Mouse (Mus musculus) 3T3-L1 (cell line): ENCODE data around the gene Slf2.

Experiments used
- DNase-seq: peaks from one replicate; pipeline ENCODE4 v3.0.0-alpha.2; 2015; ENCODE audit warnings: low read depth, low spot score

Gene Slf2

DNA sequence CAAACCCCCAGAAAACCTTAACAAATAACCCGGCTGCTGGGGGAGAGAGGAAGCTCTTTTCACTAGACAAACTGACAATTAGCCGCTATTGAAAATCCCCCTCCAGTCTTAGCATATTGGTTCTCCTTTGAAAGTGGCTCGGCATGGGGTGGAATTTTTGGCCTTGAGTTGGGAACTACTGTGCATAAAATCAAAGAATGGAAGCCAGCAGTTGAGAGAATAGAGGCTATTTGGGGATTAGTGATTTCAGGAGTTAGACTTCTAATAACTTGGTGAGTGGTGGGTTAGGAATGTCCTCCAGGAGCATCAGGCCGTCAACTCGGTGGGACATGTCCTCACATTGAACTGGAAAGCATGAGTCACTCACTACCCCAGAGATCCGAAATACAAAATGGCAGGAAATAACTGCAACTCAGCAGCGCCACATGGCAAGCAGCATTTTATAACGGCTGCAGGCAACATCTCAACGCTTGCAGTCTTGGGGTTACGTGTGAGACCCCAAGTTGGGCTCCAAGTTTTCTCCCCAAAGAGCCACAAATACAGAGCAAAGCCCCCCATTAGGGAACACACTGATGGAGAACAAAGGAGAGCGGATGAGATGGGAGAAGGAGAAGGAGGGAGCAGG, 22.0 kb upstream of the Slf2 start:
- peak; percentile 85 for DNase-seq

DNA sequence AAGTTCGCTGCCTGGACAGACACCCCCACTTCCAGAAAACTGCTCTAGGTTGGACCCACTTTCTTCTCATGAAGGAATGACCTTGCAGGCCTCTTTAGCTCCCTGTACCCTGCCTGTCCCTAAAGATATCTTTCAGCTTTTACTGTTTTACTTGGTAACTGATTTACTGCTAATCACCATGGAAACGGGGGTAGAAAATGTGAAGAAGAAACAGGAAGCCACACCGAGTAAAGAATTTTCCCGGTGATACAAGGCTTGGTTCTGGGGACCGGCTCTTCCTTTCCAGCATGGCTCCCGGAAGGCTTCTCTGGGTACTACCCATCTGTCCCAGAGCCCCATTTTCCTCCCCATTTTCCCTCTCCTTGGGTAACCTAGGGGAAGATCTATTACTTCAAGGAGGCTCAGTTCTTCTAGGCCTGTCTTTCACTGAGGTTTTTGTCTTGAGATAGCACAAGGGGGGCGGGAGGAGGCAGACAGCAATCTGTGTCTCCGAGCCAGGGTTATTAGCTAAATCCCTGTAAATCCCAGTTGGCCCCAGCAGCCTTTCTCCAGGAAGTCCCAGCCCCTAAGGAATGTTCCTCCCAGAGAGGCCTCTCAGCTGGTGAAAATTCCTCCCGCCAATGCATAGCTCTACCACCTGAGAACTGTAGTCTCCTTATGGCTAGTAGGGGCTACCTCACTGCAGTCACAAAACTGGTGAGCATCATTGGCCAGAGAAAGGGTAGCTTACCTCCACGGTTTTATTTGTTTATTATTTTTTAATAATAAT, 16.3 kb upstream of the Slf2 start:
- peak; percentile 35 for DNase-seq

DNA sequence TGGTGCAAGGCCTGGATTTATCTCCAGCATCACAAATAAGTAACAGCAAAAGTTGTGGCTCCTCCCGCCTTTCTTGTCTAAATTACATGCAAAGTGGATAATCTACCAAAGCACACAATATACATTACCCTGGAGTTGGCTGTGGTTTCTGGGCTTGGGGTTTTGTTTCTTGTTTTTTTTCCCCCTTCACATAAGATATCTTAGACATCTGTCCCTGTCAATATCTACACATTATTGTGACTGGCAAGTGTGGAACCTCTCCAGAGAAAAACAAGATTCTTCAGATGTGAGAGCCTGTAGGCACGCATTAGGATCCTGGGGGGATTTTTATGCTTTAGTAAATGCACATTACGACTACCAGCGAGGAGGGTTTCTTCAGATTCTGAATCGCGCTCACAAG, 12.8 kb upstream of the Slf2 start:
- no peak for DNase-seq

DNA sequence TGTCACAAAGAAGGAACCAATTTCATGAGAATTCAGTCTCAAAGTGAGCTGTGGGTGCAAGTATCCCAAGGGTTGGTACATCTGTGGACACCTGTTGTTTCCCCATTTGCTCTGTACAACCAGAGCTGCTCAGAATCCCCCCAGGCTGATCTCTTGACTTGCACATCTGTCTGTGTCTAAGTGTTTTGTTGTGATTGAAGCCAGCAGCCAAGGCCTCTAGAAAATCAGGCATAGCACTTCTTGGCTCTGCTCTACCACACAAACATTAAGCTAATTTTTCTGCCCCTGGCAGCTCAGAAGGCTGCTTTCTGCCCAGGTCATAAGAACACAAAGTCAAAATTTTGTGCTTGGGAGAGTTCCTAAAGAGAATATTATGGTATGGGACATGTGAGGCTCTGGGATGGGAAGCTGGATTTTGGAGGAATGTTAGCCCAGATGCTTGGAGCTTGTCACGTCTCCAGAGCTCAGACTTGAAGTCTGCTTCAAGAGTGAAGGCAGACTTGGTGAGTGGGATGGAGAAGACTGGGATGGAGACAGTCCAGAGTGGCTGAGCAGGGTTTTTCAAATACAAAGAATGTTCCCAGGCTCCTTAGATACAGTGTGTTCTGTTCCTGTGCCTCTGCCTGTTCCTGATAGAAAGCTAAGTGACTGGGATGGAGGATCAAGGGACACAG, 9.3 kb upstream of the Slf2 start:
- no peak for DNase-seq

DNA sequence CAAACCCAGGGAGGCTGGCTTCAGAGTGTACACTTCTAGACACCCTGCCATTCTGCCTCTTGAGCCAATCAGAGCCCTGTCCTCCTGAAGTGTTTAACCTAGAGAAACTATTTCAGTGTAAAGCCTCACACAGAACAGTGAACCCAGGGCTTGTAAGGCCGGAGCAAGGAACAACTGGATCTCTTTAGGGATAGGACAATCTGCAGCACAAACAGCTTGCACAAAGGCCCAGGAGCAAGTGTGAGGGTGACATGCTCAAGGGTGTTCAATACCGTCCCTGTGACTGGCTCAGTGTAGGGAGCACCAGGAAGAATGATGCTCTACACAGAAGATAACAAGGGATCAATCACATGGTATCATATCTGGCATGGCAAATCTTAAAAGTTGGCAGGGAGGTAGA, 8.4 kb upstream of the Slf2 start:
- DNase-seq: no peak

DNA sequence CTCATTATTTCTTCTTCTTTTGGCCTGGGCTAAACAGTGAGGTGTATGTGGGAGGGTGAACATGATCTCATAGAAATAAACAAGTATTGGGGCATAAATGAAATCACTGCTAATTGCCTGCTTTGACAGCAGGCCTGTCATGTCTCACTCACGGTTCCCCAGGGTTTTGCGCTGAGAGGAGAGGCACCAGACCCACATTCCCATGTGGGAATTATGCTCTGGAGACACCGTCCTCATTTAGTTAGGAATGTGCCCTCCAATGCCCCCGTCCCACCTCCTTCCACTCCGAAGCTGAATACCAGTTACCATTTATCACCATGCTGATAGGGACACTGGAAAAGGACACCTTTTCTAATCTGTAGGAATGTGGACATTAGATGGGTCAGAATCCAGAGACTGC, 6.3 kb upstream of the Slf2 start:
- no peak for DNase-seq

DNA sequence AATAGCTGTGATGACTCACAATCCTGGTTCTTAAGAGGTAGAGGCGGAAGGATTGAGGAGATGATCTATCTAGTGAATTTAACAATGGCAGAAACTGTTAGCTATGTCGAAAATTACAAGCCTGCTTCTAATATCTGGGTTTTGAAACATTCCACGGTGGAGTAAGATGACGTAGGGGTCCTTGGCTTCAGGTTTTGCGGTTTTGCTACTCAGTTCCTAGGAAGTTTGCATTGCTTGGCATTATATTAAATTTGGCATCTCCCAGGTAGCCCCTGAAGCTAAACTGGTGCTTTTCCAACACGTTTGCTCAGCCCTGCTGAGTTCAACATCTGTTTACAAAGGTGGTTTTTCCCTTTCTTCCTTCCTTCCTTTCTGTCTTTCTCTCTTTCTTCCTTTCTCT, 4.2 kb upstream of the Slf2 start:
- peak; percentile 77 for DNase-seq

DNA sequence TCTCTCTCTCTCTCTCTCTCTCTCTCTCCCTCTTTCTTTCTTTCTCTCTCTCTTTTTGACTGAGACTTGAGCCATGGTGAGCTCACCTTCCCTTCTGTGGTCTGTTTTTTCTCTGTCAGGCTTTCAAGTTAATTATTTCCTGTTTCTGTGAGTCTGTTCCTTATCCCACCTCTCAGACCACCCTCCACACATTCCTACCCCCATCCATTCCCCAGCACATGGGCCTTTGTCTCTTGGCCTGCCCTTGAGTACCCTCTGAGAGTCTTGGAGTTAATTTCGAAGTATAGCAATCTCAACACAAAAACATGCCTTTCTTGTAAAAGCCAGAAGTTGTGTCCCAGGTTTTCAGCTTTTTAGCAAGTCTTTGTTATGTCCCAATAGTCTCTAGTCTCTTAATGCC, 3.7 kb upstream of the Slf2 start:
- no peak for DNase-seq

DNA sequence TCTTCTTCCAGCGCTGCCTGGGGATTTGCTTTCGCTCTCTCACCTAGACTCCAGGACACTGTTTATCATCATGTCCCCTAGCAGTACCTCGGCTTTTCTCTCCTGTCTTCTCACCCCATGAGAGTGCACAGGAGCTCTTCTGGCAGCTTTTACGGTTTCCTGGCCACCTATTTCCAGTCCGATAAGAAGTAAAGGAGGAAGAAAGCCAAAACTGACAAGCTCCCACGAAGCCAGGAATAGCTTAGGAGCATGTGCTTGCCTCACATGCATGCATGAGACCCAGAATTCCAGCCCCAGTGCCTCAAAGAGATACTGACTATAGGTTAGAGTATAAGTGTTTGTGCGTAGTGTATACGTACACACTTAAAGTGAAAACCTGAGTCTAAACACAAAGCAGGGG, 2.8 kb upstream of the Slf2 start:
- no peak for DNase-seq

DNA sequence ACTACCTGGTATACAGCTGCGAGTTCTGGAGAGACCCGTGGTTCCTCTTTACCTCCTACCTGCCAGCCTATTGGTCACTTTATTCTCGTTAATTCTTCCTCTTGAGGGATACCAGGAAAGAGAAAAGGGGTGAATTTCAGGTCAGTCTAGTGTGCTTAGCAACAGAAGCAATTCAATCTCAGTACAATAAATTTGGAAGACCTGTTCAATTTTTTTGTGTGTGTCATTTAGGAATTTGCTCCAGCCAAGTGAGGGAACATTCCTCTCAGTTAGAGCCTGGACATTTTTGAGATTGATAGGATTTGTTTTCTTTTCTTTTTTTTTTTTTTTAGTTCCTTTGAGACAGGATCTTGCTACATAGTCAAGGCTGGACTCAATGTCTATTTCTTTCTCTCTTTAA, 1.7 kb upstream of the Slf2 start:
- DNase-seq: no peak

DNA sequence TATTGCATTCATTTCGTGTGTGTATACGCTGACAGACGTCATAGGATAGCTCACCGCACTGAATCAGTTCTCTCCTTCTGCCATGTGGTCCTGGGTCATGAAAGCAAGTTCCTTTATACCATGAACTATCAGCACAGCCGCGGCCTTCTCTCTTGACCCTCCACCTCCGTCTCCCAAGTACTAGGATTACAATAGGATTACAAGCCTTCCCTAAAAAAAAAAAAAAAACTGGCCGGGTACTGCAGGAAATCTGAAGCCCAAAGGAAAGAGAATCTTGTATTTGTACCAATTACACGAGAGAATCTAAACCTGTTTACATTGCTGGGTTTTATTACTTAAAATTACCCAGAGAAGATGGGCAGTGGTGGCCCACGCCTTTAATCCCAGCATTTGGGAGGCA, 1.3 kb upstream of the Slf2 start:
- DNase-seq: no peak

DNA sequence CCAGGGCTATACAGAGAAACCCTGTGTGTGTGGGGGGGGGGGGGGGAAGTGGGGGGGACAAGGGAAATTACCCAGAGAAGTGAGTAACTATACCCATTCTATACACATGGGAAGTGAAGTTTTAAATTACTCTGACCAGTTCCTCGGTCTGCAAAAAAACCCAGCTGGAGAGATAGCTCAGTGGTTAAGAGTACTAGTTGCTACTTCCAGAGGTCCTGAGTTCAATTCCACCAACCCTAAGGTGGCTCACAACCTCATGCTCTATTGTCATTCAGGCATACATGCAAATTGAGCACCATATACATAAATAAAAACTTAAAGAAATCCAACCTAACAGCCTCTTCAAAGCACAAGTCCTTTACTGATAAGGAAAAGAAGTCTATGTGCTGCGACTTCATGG, 829 bp upstream of the Slf2 start:
- peak; percentile 29 for DNase-seq

DNA sequence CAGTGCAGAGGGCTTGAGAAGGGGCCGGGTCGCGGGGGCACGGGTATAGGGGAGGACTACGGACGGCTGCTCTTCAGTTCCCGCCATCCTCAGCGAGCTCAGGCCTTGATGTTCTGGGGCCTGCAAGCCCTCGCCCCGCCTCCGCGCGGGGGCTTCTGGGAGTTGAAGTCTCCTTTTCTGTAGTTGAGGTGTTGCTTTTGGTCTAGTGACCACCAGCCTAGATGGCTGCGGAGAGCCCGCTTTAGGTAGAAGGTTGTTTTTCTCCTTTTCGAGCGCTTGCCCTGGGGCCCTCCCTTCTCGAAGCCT, 456 bp downstream of the Slf2 start:
- peak; percentile 95 for DNase-seq

DNA sequence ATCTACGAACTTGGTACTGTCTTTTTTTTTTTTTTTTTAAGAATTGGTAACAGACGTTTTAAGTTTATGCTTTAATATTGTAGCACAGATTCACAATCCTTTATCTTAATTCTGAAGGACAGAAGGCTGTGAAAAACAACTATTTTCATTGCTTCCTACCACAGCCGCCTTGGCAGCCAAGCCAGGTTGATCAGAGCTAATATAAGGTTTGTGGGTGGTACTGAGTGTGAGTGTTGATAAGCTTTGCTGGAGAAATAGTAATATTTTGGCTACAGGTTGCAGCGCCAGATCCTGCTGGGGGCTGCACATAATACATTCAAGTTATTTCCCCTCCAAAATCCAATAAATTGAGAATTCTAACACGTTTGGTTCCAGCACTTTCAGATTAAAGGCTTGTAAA, 1.1 kb downstream of the Slf2 start:
- DNase-seq: no peak

DNA sequence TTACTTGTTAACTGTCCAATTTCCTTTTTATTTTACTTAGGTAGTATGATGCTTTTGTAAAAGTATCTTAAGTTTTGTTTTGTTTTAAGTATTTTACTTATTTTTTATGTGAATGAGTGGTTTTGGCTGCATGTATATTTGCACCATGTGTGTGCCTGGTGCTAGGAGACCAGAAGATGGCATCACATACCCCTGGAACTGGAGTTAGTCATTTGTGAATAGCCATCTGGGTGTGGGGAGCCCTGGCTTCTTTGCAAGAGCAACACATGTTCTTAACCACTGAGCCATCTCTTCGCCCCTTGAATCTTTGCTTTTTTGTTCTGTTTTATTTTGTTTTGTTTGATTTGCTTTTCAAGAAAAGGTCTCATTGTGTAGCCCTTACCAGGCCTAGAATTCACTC, 2.2 kb downstream of the Slf2 start:
- DNase-seq: peak; percentile 59

DNA sequence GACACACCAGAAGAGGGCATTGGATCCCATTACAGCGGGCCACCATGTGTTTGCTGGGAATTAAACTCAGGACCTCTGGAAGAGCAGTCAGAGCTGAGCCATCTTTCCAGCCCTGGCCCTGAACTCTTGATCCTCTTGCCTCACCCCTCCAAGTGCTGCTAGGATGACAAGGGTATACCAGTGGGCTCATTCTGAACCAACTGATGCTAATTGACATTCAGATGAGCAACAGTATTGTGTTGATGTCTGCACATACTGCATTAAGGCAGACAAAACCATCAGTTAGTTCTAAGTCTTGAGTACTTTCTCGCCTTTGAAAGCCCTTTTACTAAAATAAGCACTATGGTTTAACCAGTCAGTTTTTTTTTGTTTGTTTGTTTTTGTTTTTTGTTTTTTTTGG, 28.7 kb downstream of the Slf2 start:
- no peak for DNase-seq

DNA sequence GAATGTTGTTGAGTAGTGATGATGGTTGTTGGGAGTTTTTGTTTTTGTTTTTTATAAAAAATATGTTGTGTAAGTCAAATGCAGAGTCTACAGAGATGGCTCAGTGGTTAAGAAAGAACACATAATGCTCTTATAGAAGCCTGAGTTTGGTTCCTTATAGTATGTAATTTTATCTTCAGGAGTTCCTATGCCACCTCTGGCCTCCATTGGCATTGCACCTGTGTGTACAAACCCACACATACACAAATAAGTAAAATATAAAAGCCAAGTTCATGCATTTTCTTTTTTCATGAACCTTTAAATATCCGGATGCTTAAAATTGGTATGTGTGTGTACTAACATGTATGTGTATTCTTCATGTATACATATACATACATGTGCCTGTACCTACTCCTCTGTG, 35.0 kb downstream of the Slf2 start:
- DNase-seq: peak; percentile 37

DNA sequence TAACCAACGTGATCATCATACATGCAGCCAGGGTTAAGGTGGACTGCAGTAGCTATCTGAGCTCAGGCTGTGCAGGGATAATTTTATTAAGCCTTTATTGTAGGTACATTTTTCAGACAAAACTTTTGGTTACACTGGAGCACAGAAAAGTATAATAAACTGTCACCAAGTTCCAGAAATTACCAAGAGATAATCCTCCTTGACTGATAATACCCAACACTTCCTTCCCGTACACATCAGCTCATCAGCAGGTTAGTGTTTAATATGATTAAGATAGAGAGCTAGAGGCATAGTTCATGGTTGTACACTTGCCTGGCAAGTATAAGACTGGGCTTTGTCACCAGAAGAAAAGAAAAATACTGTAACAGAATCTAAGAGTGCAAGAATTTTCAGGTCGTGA, 37.4 kb downstream of the Slf2 start:
- no peak for DNase-seq

DNA sequence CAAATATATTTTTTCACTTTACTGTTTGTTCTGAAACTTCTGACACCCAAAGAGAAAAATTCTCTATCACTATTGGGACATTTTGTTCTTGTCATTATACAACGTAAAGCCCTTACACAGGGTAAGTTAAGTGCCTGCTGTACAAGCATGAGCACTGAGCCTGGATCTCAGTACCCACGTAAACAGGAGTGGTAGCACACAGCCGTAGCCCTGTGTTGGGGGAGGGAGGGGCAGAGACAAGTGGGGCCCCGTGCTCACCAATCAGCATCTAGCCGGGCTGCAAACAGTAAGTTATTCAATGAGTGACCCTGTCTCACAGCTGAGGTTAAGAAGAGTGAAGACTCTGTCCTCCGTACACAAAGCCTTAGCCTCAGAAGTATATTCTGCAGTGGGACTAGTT, 45.7 kb downstream of the Slf2 start:
- no peak for DNase-seq

DNA sequence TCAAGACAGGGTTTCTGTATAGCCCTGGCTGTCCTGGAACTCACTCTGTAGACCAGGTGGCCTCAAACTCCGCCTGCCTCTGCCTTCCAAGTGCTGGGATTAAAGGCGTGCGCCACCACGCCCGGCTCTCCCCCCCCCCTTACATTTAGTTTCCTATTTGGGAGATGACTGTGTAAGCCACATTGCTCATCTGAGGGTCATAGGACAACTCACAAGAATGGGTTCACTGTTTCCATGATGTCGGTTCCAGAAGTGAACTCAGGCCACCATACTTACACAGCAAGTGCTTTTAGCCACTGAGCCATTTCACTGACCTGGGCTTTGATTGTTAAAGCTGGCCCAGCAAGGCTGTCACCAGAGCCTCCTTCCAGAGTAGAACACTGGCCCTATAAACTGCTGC, 46.2 kb downstream of the Slf2 start:
- no peak for DNase-seq

DNA sequence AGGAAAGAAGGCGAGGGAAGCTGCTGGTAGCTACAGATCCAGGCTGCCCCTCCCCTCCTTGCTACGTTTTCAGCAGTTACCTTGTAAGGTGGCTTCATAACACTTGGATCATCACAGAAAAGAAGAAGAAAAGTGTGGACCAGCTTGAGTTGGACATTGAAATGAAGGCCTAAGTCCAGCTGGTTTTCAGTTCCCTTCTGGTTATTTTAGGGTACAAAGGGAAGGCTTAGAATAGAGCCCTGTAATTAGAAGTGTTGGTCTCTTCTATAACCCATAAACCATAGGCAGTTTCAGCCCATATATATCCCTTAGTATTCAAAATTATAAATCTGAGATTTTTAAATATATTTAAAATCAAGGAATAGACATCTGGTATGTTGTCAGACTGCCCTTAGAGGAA, 49.8 kb downstream of the Slf2 start:
- no peak for DNase-seq

DNA sequence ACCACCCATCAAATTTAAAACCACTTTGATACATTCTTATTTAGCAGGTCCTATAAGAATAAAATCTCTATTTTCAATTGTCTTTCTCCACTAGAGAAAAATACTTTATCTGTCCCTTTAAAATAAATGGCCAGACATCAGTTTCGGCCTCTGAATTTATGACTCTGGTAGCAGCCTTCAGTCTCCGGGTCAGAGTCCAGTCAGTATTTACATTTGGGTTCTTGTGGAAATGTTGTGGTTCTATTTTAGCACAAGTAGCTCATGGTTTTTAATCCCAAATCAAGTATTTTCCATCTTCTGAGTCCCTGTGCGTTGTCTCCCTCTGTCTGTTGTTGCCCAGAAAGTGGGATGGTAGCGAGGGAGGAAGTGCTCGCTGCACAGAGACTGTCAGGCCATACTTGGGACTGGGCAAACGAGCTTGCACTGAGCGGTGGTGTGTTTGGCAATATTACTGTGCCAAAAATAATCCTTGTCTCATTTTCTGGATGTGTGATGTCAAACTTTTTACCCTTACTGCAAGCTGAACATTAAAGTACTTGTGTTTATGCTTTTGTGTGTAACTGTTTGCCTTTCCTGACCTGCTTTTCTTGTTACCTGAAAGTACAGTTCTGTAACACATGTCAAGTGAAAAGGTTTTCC, 51.6 kb downstream of the Slf2 start:
- DNase-seq: no peak

DNA sequence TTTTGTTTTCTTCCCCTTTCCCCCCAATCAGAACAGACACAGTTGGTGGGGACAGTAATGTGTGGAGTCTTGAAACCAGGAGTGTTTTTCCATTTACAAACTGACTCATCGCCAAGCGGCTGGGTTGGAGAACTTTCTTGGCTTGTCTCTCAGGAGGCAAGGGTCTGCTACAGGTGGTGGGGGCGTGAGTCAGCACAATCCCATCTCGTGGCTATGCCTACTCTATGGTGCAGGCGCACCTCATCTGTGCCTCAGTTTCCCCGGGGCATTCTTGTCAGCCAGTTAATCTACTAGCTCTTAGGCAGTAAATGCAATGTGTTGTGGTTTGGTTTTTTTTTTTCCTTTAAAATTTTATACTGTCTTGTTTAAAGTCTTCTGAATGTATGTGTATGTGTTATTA, 52.4 kb downstream of the Slf2 start:
- DNase-seq: peak; percentile 39
